Mouse (Mus musculus) spleen, postnatal 4 days (tissue): ENCODE results near the gene Ociad1.
"Not testable (repeated sequence)": the region's sequence is repeated elsewhere in the genome, so short reads cannot be mapped to it uniquely, and the experiment has no call there.

Source experiments
- DNase-seq, 2 experiments: peaks; one replicate each; pipeline ENCODE4 v3.0.0; 2022; ENCODE audit warnings: low spot score in 2 of 2

Gene Ociad1

DNA sequence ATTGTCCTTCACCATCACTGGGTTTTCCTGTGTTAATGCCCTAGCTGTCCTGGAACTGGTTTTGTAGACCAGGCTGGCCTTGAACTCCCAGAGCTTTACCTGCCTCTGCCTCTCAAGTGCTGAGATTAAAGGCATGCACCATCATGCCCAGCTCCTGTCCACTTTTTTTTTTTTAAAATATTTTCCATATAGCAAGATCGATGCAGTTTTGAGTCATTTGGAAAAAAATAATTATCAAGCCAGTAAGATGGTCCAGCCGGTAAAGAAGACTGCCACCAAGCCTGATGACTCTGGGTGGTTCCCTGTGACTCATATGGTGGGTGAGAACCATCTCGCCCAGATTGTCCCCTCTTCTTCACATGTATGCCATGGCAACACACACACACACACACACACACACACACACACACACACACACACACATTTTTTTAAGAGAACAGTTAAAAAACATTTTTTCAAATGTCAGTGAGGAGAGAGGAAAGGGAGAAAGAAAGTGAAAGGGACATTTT lies 7.1 kb upstream of the Ociad1 start:
- DNase-seq = no peak

DNA sequence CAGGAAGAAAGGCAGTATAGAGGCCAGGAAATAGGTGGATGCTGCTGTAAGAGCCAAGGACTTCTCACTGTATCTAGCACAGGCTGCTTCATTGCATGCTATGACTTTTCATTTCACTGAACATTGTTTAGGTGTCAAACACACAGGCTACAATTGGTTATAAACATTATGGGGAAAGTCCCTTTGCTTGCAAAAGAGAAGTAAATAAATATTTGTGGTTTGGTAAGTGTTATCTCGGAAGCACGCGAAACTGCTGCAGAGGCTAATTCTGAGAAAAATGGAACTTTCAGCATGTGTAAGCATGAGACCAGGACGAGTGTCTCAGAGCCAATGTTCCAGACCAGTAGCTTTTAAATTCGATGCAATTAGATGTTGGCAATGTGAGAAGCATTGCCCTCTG lies 6.0 kb upstream of the Ociad1 start:
- no peak for DNase-seq

DNA sequence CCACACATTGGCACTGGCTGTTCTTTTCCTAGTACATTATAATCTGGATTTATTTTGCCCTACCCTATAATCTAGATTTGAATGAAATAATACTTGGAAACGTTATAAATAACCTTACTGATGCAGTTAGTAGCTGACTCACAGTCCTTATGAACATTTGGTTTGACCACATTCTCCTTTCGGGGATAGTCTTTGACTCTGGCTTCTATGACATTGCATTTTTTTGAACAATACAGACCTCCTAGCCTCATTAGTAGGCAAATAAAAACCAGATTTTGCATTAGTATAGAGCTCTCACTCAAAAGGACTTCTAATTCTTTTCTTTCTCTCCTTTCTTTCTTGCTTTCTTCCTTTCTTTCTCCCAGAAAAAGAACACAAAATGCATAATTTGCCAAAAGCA lies 2.7 kb upstream of the Ociad1 start:
- DNase-seq = no peak

DNA sequence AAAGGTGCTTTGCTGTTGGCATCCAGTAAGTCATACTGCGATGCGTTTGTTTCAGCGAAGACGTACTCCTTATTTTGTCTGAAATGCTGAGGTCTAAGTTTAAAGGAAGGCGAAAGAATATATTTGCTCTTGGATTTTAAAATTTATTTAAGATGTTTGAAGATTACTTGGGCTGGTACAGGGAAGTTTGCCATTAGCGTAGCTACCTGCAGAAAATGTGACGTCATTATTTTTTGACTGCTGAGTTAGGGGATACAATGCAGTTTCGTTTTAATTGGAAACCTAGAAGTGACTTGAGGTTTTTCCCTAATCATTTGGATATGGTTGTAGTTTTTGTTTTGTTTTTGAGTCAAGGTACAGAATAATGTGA lies 859 bp downstream of the Ociad1 start:
- DNase-seq = no peak

DNA sequence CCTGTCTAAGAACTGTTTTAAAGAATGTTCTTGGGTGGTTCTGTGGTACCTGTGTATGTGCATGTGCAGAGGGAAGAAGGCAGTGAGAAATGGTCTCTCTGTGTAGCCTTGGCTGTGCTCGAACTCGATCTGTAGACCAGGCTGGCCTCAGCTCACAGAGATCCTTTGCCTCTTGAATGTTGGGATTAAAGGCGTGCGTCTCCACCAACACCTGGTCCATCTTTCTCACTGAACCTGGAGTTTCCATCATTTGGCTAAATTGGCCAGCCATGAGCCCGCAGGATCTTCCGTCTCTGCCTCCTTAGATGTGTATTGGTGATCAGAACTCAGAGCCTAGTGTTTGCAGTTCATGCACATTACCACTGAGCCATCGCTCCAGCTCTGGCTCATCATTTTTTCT lies 2.4 kb downstream of the Ociad1 start:
- no peak for DNase-seq

DNA sequence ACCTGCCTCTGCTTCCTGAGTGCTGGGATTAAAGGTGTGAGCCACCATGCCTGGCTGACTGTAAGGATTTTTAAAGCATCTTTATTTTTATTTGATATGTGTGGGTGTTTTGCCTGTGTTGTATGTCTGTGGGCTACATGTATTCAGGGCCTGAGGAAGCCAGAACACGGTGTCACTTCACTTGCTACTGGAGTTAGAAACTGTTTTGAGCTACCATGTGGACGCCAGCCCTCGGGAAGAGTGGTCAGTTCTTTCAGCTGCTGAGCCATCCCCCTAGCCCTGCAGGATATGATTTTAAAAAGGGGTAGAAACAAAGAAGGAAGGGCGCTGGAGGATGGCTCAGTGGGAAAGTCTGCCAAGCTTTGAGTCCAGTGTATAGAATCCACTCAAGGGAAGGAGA lies 3.3 kb downstream of the Ociad1 start:
- no peak for DNase-seq

DNA sequence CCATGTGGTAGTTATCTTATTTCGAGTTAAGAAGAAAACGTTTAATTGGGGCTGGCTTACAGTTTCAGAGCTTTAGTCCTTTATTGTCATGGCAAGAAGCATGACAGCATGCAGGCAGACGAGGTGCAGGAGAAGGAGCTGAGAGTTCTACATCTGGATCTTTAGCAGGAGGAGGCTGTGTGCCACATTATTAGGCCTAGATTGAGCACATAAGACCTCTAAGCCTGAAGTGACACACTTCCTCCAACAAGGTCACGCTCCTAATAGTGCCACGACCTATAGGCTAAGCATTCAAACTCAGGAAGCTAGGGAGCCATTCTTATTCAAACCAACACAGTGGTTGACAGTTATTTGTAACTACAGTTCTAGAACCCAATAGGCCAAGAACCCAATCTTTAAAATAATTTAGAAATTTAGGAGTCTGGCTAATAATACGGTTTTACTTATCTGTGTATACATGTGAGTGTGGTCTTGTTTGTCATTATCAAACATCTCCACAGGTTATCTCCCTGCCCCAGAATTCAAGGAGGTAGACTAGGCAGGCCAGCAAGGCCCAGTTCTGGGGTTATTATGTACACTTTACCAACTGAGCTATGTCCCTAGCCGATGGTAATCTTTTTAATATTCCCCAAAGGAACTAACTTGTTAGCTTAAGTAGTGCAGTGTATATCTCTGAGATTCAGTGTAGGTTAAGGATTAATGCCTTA lies 9.2 kb downstream of the Ociad1 start:
- no peak for DNase-seq

DNA sequence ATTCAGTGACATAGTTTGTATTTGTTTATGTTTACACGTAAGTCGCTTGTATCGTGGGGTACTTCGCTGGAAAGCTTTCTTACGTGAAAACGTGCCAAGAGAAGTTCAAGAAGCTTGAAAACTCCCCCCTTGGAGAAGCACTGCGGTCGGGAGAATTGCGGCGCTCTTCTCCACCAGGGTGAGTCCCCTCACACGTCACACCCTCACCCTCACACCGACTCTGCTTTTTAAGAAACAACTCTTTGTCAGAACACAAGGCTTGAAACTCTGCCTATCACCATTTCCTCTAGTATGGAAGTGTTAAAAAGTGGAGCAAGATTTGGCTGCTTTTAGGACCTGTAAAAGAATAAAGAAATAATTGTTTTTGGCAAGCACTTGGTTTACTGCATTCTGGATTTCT lies 11.9 kb downstream of the Ociad1 start:
- DNase-seq = no peak

DNA sequence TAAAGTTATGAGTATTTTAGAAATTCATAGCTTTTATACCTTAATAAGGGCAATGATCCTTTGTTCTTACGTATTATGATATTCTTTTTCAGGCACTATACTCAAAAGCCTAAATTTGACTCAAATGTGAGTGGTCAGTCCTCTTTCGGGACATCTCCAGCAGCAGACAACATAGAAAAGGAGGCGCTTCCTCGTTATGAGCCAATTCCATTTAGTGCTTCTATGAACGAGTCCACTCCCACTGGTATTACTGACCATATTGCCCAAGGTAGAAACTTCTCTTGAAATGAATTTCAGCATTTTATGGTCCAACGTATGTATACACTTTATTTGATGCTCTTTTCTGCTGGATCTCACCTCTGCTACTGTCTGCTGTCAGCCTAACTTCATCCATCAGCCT lies 13.9 kb downstream of the Ociad1 start:
- DNase-seq = no peak

DNA sequence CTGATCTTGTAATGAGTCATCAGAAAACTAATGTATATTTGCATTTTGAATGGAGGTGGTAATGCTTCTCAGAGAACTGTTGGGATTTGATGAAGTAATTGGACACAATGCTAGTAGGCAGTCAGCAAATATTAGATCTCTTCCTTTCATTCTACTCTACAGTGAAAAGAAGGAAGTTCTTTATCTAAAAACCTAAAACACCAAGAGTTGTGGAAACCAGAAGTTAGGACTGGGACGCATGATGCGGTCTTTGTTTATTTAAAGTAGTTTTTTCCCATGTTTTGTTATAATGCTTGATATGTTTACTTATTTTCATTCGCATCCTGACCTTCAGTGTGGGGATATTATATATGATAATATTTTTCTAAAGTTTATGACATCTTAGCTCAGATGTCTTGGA lies 14.7 kb downstream of the Ociad1 start:
- DNase-seq = no peak

DNA sequence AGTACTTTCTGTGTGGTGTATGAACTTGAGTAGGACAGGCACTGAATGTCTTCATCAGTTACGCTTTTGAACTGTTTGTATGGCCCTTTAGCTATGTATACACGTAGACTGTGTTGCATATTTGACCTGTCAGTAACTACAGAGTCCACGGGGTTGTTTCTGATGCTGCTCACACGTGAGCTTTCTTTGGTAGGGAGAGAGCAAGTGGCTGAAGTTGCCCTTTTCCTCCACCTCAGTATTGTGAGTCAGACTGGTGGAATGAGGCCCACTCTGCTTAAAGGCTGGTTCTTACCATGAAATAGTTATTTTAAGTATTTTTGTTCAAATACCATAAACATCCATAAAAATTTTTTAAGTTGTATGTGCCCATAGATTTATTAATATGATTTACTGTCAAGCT lies 16.9 kb downstream of the Ociad1 start:
- no peak for DNase-seq

DNA sequence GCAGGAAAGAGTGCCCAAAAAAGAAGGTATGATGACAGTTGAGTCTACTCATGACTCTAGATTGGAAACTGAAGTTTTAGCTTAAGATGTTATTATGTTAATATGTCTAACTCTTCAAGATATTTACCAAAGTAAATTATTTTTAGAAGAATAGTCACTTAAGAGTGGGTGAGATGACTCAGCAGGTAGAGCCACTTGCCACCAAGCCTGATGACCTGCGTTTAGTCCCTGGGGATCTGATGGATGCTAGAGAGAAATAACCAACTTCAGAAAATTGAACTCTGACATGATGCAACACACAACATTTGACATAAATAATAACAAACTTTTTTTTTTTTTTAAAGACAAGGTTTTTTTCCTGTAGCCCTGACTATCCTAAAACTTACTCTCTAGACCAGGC lies 17.8 kb downstream of the Ociad1 start:
- no peak for DNase-seq

DNA sequence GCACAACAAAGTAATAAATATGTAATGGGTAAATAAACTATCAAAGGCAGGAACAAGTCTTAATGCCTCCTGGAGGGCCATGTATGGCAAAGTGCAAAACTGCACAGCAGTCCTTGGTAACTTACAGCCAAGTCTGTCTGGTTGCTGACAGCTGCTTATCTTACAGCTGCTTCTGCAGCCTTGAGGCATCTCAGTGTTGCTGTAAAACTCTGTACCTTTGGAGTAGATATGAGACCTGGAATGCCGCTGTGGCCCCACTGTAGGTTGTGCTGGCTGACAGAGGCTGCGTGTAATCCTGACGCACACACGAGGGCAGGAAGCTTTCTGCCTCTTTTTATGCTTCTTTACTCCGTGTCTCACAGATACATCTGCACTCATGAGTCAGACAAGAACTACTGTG lies 18.9 kb downstream of the Ociad1 start:
- DNase-seq = peak; percentile 70 to 73

DNA sequence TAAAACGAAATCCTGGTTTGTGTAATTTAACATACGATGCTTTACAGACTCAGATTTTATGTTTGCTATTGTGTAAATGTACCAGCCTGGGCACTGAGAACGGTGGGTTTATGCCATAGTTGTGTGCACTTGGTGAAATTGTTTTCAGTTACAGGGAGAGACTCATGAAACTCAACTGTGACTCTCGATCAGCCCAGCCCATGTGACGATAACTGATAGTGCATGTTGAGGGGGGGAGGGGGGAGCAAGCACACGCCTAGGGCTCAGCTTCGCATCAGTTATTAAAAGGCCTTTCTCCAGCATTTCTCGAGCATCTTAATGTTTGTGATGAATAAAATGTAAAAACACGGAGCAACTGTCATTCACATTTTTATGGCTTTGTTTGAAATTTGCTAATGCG lies 21.0 kb downstream of the Ociad1 start:
- no peak for DNase-seq

DNA sequence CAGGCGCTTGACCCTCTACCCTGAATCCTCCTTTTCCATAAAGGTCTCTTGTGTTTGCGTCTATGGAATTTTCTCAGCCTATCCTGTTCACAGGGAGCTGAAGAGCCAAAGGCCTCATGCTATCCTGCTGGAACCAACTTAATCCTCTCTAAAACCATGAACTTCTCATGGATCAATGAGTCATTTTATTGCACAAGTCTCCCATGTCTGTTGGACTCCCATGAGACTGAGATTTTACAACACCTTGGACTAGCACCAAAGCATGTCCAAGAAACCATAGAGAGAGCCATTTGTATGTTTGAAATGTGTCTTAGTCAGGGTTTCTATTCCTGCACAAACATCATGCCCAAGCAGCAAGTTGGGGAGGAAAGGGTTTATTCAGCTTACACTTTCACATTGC lies 22.1 kb downstream of the Ociad1 start:
- no peak for DNase-seq

DNA sequence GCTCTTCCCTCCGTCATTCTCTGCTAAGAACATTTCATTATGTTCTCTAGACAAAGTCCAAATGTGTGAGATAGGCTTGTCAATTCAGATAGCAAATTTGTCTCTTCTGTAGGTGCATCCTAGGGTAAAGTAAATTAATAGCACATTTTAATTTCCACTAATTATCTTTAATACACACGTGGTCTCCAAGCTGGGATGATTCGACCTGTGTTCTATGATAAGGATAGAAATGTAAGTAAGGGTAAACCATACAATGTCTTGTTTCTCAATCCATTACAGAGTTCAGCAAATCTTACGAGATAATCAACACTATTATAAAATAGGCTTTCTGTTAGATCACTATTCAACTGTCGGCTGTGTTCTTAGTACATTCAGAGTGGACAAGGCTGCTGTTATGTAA lies 26.7 kb downstream of the Ociad1 start:
- DNase-seq = no peak

DNA sequence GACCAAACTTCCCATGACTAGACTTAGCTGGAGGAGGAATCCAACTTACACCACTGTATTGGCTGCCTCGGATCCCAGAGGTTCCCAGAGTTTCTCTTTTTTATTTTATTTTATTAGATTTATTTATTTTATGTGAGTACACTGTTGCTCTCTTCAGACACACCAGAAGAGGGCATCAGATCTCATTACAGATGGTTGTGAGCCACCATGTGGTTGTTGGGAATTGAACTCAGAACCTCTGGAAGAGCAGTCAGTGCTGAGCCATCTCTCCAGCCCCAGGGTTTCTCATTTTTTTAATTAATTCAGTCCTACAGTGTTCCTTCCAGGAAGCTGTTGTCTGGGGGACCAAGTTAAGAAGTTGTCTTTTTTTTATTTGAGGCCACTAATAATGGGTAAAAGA lies 30.1 kb downstream of the Ociad1 start:
- DNase-seq = not testable (repeated sequence)

DNA sequence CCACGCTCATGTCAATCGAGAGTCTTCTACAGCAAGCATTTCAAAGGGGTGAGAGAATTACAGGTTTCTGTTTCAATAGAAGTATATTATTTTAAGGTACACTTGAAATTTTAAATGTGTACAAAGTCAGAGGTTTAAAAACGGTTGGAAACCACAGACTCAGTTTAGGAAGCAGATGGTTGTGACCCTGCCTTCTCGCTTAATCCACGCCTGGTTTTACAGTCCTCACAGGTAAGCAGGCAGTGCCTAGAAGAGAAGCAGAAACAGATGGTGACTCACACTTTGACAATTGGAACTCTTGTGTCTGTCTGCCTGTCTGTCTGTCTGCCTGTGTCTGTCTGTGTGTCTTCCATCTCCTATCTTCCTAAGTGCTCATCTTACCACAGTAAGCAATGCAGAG lies 31.0 kb downstream of the Ociad1 start:
- DNase-seq = no peak

DNA sequence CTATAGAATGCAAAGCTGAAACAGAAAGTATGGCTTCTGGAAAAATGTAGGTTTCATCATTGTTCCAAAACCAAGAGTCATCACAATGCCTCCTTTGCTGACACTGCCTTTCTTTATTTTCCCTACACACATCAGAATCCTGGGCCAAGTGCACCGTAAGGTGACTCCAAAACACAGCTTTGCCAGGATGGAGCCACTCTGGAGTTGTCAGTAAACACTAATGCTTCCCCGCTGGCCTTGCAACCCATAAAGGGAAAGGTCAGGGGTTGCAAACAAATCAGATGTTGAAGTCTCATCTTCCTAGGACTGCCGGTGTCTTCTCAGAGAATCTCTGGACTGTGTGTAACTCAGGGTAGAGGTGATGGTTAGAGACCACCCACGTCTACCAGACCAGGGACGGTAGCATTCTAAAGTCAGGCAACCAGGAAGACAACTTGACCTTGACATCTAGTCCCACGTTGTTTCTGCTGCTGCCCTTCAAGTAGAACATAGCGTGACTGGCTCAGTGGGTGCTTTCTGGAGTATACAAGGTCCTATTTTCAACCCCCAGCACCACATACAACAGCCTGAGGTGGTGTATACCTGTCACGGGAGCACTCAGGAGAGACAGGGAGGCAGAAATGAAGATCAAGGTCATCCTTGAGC lies 32.1 kb downstream of the Ociad1 start:
- DNase-seq = no peak

DNA sequence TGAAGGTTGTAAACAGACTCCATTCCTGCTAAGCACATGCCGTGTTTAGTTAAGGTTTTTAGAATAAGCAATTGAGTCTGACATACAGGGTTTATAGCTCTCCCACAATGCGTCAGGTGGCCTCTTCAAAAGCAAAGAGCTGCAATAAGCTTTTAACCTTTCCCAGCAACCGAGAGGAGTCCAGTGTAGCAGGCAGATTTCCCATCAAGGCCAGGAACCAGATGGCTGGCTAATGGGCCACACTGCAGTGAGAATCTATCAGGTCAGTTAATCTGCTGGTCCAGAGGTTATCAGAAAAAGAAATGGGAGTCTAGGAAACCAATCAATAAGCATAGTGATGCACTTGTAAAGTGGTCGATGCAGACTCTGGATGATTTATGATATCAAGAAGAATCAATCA lies 38.4 kb downstream of the Ociad1 start:
- DNase-seq = no peak

DNA sequence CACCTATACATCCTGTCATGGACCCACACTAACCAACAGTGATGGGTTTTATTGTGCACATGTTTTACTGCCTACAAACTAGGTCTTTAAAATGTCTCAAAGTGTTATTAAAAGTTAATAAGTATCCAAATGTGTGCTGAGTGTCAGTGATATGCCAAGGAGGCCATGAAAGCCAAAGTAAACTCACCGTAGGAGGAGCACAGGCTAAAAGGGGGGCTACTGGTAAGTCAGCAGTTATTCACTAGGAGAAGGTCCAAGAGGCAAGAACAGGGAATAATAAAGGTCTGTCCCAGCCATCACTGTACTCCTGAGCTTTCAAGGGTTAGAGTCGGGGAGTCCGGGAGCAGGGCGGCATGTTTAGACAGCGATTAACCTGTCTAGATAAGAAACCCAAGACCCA lies 43.9 kb downstream of the Ociad1 start:
- DNase-seq = no peak

DNA sequence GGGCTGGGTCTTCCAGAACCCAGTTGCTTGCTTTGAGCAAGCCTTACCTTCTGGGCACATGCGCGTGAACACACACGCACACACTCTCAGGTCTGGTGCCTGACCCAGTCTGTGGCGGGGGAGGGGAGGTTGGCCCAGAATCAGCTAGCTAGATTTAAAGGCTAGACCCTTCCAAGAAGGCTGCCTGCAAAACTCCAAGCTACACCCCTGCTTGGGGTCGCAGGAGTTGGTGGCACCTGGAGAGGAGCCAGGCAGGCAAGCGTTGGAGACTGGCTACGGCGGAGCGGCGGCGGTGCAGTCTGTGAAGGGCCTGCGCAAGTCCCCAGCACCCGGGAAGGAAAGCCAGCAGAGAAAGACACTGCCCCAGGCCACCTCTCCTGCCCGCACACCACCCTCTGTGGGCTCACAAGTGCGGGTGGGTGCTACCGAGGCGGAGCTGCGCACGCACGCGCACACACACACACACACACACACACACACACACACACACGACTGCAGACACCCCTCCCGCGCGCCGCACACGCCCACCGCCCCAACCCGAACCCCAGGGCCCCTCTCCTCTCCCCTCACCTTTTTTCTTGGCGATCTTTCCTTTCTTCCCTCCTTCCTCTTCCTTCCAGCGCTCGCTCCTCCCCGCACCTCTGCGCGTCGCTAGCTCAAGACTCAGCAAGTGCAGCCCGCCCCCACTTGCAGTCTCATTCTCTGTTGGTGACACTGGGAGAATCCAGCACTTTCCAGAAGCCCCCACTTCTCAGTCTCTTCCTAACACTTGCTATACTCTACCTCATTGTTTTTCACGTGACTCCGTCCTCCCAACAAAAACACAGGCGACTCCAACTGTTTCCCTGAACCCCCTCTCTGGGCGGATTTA lies 45.6 kb downstream of the Ociad1 start:
- no peak for DNase-seq

DNA sequence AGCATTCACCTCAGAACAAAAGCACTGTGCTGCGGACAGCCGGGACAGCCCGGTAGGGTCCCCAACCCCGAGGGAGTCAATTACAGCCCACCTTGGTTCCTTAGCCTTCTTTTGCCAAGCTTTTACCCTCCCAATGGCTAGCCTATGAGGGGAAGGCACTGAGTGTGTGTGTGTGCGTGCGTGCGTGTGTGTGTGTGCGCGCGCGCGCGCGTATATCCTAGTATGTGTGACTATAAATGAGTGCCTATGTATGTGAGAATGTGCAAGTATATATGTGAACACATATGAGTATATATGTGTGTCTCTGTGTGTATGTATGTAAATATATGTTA lies 46.2 kb downstream of the Ociad1 start:
- no peak for DNase-seq
